Mouse (Mus musculus): ENCODE results near the gene Heatr5a.

- TF ChIP-seq POLR2A (IDR thresholded peaks at IDR 0.05; ENCODE audit: insufficient read depth, low read depth, low read length), result no peak
- TF ChIP-seq CTCF (IDR thresholded peaks at IDR 0.05; ENCODE audit: insufficient read depth, low read depth, low read length), result no peak
These were observed 121.2 kb downstream of the Heatr5a start for GRCm38 (mm10) chr12:51849902-51850301.

All from olfactory bulb, adult 2 months (tissue).